Mouse (Mus musculus): Measurements from ENCODE around the gene Anks1b.

GRCm38 (mm10) chr10:89868836-89869235 is 4.5 kb upstream of the Anks1b start:
- no peak for TF ChIP-seq EP300 (IDR thresholded peaks at IDR 0.05)
- no peak for TF ChIP-seq CTCF (IDR thresholded peaks at IDR 0.05)

Measured in lung, postnatal 0 days (tissue).